Mouse (Mus musculus): ENCODE measurements around the gene 4930562C15Rik. TPM values are rescaled to one million over a fixed set of nuclear protein-coding genes. Genes with fewer than 3 reads are reported as not detected.

Gene 4930562C15Rik
- polyA plus RNA-seq, 1 experiment from 2014 or later, result 0.26 TPM

- Histone ChIP-seq H3K27ac (no peak overlapping the region), H3K9me3 (replicated peaks) (no peaks in the 10 kb centered on the region), H3K4me1 (replicated peaks) (peaks cover 6% of the 10 kb centered on the region), H3K4me3 (no peak overlapping the region), H3K4me2 (no peak overlapping the region), H3K27me3 (no peaks in the 10 kb centered on the region), H3K36me3 (peaks cover 48% of the 10 kb centered on the region), H3K9ac (no peak overlapping the region)
- 72% methylated on average over 2 of the region's 2 CpGs for WGBS
- ATAC-seq (replicated peaks; ENCODE audit: insufficient number of reproducible peaks, insufficient read depth, low FRiP score, low read depth), result no peak
These were observed 72.2 kb downstream of the 4930562C15Rik start for GRCm38 (mm10) chr16:4907386-4907785.

DNA sequence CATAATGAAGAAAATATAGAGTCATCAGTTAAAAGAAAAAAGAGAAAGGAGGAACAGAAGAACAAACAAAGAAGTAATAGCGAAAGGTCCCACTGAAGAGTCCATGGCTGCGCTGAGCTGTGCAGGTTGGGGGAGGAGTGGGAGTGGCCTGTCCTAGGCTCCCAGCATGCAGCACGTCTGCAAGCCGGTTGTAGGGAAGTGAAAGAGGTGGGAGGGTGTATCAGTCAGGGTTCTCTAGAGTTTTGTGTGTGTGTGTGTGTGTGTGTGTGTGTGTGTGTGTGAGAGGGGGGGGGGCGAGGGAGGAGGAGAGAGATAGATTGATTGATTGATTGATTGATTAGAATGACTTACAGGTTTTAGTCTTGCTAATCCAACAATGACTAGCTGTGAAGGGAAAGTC lies 72.8 kb downstream of the 4930562C15Rik start:
- no peak for ATAC-seq (replicated peaks; ENCODE audit: insufficient number of reproducible peaks, insufficient read depth, low FRiP score, low read depth)
- whole genome bisulfite sequencing, result 55% methylated on average over 5 of the region's 5 CpGs
- Histone ChIP-seq H3K36me3 (peaks cover 53% of the 10 kb centered on the region), H3K9me3 (replicated peaks) (no peaks in the 10 kb centered on the region), H3K27ac (no peak overlapping the region), H3K4me1 (replicated peaks) (peaks cover 12% of the 10 kb centered on the region), H3K9ac (no peak overlapping the region), H3K4me2 (no peak overlapping the region), H3K4me3 (no peak overlapping the region), H3K27me3 (no peaks in the 10 kb centered on the region)

- WGBS, result 95% methylated on average over 2 of the region's 2 CpGs
- Histone ChIP-seq H3K4me3 (no peak overlapping the region), H3K27ac (no peak overlapping the region), H3K27me3 (no peaks in the 10 kb centered on the region), H3K9me3 (replicated peaks) (no peaks in the 10 kb centered on the region), H3K4me2 (no peak overlapping the region), H3K4me1 (replicated peaks) (peaks cover 18% of the 10 kb centered on the region), H3K36me3 (peaks cover 60% of the 10 kb centered on the region), H3K9ac (no peak overlapping the region)
- ATAC-seq (replicated peaks; ENCODE audit: insufficient number of reproducible peaks, insufficient read depth, low FRiP score, low read depth), result no peak
These were observed 74.5 kb downstream of the 4930562C15Rik start for GRCm38 (mm10) chr16:4909745-4910144.

- 94% methylated on average over 8 of the region's 8 CpGs for WGBS
These were observed 75.5 kb downstream of the 4930562C15Rik start for GRCm38 (mm10) chr16:4910758-4911157.

DNA sequence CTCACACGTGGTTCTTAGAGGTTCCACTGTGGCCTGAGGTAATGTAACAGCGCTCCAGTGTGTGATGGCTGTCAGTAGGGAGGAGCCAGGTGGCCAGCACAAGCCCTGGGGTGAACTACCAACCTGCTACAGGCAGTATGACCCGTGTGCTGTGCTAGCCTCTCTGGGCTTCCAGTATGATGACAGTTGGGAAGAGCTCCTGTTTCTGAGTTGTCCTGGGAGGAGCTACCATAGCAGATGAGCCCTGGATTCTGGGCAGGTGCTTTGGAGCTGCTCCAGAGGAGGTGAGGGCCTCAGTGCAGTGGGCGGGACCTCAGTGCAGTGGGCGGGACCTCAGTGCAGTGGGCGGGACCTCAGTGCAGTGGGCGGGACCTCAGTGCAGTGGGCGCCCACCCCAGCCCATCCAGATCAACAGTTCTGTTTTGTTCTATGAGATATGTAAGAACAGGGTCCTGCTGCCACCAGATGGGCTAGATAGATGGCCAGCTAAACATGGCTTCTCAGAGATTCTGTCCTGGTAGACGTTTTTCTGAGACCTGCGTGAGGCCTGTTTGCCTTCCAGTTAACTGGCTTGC lies 76.9 kb downstream of the 4930562C15Rik start:
- Histone ChIP-seq H3K27ac (peak overlapping the region; percentile 80), H3K4me3 (no peak overlapping the region), H3K9me3 (replicated peaks) (no peaks in the 10 kb centered on the region), H3K4me1 (replicated peaks) (peaks cover 23% of the 10 kb centered on the region), H3K27me3 (no peaks in the 10 kb centered on the region), H3K36me3 (peaks cover 73% of the 10 kb centered on the region), H3K9ac (no peak overlapping the region), H3K4me2 (no peak overlapping the region)
- ATAC-seq (replicated peaks; ENCODE audit: insufficient number of reproducible peaks, insufficient read depth, low FRiP score, low read depth), result no peak
- 76% methylated on average over 10 of the region's 10 CpGs for WGBS

More at GRCm38 (mm10) chr16:4910758-4911157, 75.5 kb downstream of the 4930562C15Rik start:
- H3K9ac ChIP-seq, result no peak overlapping the region
- H3K27me3 ChIP-seq, result no peaks in the 10 kb centered on the region
- no peak overlapping the region for H3K4me3 ChIP-seq
- peaks cover 19% of the 10 kb centered on the region for H3K4me1 ChIP-seq (replicated peaks)
- H3K4me2 ChIP-seq, result no peak overlapping the region
- no peak for ATAC-seq (replicated peaks; ENCODE audit: insufficient number of reproducible peaks, insufficient read depth, low FRiP score, low read depth)
- no peak overlapping the region for H3K27ac ChIP-seq
- no peaks in the 10 kb centered on the region for H3K9me3 ChIP-seq (replicated peaks)
- peaks cover 62% of the 10 kb centered on the region for H3K36me3 ChIP-seq

DNA sequence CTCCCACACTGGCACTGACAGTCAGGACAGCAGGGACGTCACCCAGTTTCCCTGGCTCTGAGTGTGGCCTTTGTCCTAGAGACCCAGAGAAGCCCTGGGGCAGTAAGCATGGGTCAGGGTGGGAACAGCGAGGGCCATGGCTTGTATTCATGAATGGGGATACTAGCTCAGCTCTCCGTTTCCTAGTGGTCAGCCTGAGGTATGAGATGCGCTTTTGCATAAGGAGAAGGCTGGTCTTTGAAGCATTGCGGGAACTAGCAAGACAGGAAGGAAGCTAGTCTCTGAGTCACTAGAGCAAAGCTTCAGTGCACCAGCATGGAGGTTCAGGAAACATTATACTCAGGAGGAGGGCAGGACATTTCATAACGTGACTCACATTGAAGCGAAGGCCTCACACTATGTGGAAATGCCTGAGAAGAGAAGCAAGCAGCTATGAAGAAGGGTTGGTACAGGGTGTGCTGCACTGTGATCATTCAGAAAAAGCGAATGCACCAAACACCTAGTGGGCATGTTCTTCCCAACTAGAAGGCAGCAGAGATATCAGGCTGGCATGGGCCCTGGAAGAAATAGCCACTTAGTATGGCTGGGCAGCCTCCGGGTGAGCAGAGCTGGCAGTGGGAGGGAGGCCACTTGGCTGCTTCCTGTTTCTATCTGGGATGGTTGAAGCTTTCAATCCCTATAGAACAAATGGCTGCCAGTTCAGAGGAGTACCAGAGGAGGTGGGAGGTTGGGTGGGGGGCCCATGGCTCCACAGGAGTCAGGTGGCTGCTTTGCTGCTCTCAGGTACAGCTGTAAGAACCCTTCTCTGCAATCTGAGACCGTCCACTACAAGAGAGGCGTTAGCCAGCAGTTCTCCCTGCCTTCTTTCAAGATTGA lies 77.9 kb downstream of the 4930562C15Rik start:
- Histone ChIP-seq H3K4me3 (no peak overlapping the region), H3K4me2 (peak overlapping the region; percentile 39; the same call in 1 of the 2 replicates), H3K27me3 (no peaks in the 10 kb centered on the region), H3K36me3 (peaks cover 69% of the 10 kb centered on the region), H3K27ac (peak overlapping the region; percentile 80), H3K9me3 (replicated peaks) (no peaks in the 10 kb centered on the region), H3K4me1 (replicated peaks) (peaks cover 23% of the 10 kb centered on the region), H3K9ac (no peak overlapping the region)
- 62% methylated on average over 11 of the region's 11 CpGs for WGBS
- ATAC-seq (replicated peaks; ENCODE audit: insufficient number of reproducible peaks, insufficient read depth, low FRiP score, low read depth), result 0 out of 2 replicates have a peak, but pooled peaks have one; percentile 6

DNA sequence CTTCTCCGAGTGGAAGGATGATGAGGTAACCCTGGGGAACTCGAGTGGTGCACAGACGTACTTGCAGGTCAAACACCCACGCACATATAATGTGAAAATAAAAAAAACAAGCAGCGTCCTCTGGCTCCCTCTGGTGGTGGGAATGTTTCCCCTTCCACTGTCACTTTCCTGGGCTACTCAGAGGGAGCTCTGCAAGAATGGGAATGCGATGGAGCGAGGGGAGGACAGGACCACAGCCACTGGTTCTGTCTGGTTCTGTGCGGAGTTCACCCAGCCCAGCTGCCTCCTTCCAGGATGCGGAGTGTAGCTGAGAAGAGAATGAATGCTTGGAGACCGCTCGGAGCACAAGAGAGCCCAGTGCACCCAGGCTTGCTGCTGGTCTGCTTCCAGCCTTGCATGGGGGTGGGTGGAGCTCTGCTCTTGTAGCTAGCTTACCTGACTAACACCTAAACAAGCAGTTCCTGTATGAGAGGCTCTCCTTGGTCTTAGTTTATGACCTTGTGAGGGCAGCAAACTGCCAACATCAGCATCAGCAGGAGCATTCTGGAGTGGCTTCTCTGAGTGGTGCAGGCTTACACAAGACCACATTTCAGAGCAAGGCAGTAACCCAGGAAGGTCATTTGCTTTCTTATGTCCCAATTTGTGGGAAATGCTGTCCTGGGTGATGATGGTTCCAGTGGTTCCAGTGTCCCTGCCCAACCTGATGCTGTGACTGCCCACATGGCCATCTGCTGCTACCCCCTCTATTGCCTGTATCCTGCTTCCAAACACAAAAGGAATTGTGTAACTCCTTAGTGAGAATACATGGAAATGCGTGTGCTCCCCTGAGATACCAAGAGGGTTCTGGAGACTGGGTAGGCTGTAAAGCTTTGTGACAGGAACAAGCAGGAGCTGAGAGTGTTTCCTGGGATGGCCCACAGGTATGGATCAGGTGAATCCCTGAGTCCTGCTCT lies 78.8 kb downstream of the 4930562C15Rik start:
- no peaks in the 10 kb centered on the region for H3K27me3 ChIP-seq
- no peak overlapping the region for H3K4me3 ChIP-seq
- H3K9me3 ChIP-seq (replicated peaks), result no peaks in the 10 kb centered on the region
- no peak overlapping the region for H3K9ac ChIP-seq
- peak; percentile 67 for ATAC-seq (replicated peaks; ENCODE audit: insufficient number of reproducible peaks, insufficient read depth, low FRiP score, low read depth)
- H3K4me2 ChIP-seq, result peak overlapping the region; percentile 39; the same call in 1 of the 2 replicates
- H3K27ac ChIP-seq, result peak overlapping the region; percentile 80
- H3K36me3 ChIP-seq, result peaks cover 70% of the 10 kb centered on the region
- 29% methylated on average over 12 of the region's 12 CpGs for WGBS
- peaks cover 23% of the 10 kb centered on the region for H3K4me1 ChIP-seq (replicated peaks)

DNA sequence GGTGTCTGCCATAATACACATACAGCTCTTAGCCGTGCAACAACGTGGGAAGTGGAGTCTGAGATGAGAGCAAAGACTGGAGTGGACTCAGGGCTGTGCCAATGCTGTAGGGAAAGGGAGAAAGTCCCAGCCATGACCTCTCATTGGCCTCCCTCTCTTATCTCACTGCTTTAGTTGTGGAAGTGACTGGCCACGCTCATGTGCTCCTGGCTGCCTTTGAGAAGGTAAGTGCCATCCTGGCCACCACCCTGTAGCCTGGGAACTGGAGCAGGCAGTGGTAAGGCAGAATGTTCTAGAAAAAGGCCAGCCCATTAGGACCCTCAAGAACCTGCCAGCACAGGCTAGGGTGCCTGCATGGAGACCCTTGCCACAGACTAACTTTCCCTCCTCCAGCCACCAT lies 80.7 kb downstream of the 4930562C15Rik start:
- Histone ChIP-seq H3K27ac (no peak overlapping the region), H3K9ac (no peak overlapping the region), H3K4me1 (replicated peaks) (peaks cover 23% of the 10 kb centered on the region), H3K4me3 (no peak overlapping the region), H3K36me3 (peaks cover 60% of the 10 kb centered on the region), H3K9me3 (replicated peaks) (no peaks in the 10 kb centered on the region), H3K27me3 (no peaks in the 10 kb centered on the region), H3K4me2 (no peak overlapping the region)
- 55% methylated on average over 3 of the region's 3 CpGs for WGBS
- no peak for ATAC-seq (replicated peaks; ENCODE audit: insufficient number of reproducible peaks, insufficient read depth, low FRiP score, low read depth)

GRCm38 (mm10) chr16:4916608-4917007 lies 81.4 kb downstream of the 4930562C15Rik start:
- Histone ChIP-seq H3K4me1 (replicated peaks) (peaks cover 23% of the 10 kb centered on the region), H3K27ac (no peak overlapping the region), H3K4me2 (no peak overlapping the region), H3K9me3 (replicated peaks) (no peaks in the 10 kb centered on the region), H3K9ac (no peak overlapping the region), H3K4me3 (no peak overlapping the region), H3K36me3 (peaks cover 53% of the 10 kb centered on the region), H3K27me3 (no peaks in the 10 kb centered on the region)
- ATAC-seq (replicated peaks; ENCODE audit: insufficient number of reproducible peaks, insufficient read depth, low FRiP score, low read depth), result no peak
- 84% methylated on average over 2 of the region's 2 CpGs for WGBS

Data from heart, embryonic 15.5 days (tissue).